Mouse (Mus musculus) ovary, postnatal 36 days (tissue): ENCODE measurements around the gene Dync1i1.

ENCODE experiments used
- DNase-seq: peaks from one replicate; pipeline ENCODE4 v3.0.0; 2022; ENCODE audit warnings: low spot score, mixed read lengths

Dync1i1 gene

DNA sequence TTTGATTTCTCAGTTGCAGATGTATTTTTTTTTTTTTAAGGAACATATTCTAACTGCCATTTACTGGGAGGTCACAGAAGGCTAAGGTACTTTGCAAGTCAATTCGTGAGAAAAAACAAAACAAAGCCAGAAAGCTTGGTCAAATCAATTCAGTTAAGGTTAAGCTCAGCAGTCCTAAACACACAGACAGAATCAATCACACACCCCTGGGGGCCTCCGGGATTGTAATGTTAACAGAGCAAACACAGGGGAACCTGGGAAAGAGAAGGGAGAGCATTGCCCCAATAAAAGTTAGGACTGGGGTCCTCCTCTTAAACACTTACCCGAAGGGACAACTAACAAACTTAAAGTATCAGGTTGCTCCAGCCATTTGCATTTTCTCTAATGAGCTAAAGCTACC, 344.6 kb downstream of the Dync1i1 start:
- no peak for DNase-seq

DNA sequence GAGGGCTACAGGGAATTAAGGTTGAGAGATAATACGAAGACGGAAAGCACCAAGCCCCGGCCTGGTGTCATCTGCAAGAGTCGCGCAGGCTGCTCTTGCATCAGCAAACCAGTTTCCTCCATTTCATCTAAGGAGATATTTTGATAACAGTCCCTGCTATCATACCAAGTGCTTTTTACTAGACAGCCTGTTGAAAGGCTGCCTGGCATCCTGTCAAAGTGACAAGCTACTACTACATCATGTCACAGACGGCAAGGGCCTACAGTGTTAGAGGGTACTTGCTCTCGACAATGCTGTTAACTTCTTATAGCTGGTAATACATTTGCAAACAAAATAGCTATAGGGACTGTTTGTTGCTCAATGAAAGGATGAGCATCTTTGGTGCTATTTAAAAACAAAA, 345.6 kb downstream of the Dync1i1 start:
- DNase-seq, result no peak

DNA sequence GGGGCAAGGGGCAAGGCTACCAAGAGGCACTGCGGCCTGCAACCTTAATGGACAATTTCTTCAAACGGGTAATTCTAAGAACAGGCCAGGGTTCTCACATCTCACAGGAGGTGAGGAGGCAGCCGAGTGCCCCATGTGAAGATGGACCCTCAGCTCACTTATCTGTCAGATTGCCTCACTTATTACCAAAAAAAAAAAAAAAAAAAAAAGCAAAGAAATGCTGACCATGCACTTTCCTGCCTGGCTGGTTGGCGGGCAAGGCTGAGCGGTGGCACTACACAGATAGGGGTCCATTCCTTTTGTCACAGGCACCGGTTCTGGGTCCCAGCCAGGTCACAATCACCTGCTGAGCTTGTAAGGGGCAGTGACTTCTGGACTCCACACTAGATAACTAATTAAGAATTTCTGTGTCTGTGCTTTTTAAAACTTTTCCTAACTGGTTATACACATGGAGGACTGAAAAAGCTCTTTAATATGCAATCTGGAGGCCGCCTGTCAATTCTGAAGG, 350.6 kb downstream of the Dync1i1 start:
- no peak for DNase-seq

DNA sequence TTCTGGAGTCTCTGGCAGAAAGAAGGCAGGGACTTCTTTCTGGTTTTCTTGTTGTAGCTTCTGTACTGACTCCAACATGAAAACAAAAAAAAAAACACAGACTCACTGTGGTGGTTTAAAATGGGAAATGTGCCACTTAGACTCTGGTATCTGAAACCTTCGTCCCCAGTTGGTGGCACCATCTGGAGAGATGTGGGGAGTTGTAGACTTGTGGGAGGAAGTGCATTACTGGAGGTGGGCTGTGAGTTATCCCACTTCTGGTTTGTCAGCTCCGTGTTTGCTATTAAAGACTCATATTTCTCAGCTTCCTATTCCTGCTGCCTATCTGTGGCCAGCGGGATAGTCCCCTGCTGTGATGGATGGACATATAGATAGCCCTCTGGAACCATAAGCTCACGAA, 351.8 kb downstream of the Dync1i1 start:
- no peak for DNase-seq
